Mouse (Mus musculus): ENCODE data around the gene Lrrc28. TPM values are rescaled to one million over a fixed set of nuclear protein-coding genes. Genes with fewer than 3 reads are reported as not detected.

The Lrrc28 gene
- polyA plus RNA-seq, 1 experiment from 2014 or later = 23.5 TPM

GRCm38 (mm10) chr7:67483698-67484097 lies 161.4 kb downstream of the Lrrc28 start:
- H3K4me2 ChIP-seq = no peak overlapping the region
- H3K4me1 ChIP-seq = peaks cover 28% of the 10 kb centered on the region
- no peaks in the 10 kb centered on the region for H3K27me3 ChIP-seq
- H3K27ac ChIP-seq = no peak overlapping the region
- no peak overlapping the region for H3K9ac ChIP-seq
- no peak for ATAC-seq (ENCODE audit: insufficient number of reproducible peaks, insufficient read depth, low FRiP score, low TSS enrichment, low read depth)
- H3K9me3 ChIP-seq = no peaks in the 10 kb centered on the region
- H3K36me3 ChIP-seq = no peaks in the 10 kb centered on the region
- H3K4me3 ChIP-seq = no peak overlapping the region
- WGBS = 86% methylated on average over 4 of the region's 4 CpGs

DNA sequence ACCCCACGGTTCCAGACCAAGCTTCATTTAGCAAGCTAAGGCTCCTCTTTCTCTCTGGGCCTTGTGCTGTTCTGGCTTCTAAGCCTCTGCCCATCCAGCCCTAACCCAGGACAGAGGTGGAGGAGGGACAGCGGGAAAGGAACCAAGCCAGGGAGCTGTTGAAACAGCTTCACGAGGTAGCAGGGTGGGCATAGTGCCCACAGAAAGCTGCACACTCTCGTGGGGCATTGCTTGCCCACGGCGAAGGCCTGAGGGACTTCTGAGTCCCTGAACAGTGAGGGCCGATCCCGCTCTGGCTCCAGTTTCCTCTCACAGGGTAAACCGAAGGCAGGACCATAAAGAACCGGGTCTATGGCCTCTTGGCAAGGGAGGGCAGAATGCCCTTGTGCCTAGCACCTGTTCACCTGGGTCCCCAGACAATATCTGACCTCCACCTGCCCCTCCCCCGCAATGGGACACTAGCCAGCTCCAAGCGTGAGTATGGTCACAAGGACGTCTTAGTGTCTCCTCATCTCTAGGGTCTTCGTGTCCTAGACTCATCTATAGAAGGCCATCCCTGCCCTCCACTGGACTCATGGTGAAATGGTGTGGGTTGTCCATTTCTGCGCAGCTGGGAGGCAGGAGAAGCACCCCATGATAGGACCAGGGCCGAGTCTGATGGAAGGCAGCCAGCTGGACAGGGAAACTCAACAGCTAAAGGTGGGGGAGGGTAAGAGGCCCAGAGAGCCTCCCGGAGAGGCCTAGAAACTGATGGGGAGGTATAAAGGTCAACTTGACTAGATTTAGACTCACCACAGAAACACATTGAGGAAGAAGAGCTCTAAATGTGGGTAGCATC lies 165.3 kb downstream of the Lrrc28 start:
- no peak for ATAC-seq (ENCODE audit: insufficient number of reproducible peaks, insufficient read depth, low FRiP score, low TSS enrichment, low read depth)
- WGBS = 82% methylated on average over 17 of the region's 17 CpGs
- H3K4me3 ChIP-seq = no peak overlapping the region
- no peaks in the 10 kb centered on the region for H3K27me3 ChIP-seq
- no peak overlapping the region for H3K9ac ChIP-seq
- H3K4me2 ChIP-seq = no peak overlapping the region
- no peak overlapping the region for H3K27ac ChIP-seq
- peaks cover 19% of the 10 kb centered on the region for H3K4me1 ChIP-seq
- H3K9me3 ChIP-seq = no peaks in the 10 kb centered on the region
- no peaks in the 10 kb centered on the region for H3K36me3 ChIP-seq

- H3K27ac ChIP-seq = no peak overlapping the region; the same call in 1 of the 2 replicates
- no peak overlapping the region for H3K4me2 ChIP-seq
- no peaks in the 10 kb centered on the region for H3K27me3 ChIP-seq
- no peaks in the 10 kb centered on the region for H3K9me3 ChIP-seq
- WGBS = 71% methylated on average over 5 of the region's 5 CpGs
- H3K4me1 ChIP-seq = peaks cover 19% of the 10 kb centered on the region
- no peak overlapping the region for H3K4me3 ChIP-seq
- H3K9ac ChIP-seq = no peak overlapping the region
- no peaks in the 10 kb centered on the region for H3K36me3 ChIP-seq
- no peak for ATAC-seq (ENCODE audit: insufficient number of reproducible peaks, insufficient read depth, low FRiP score, low TSS enrichment, low read depth)
Measured at GRCm38 (mm10) chr7:67479168-67479567, 165.9 kb downstream of the Lrrc28 start.

GRCm38 (mm10) chr7:67477996-67478395 lies 167.1 kb downstream of the Lrrc28 start:
- Histone ChIP-seq H3K9ac (no peak overlapping the region), H3K4me3 (no peak overlapping the region), H3K4me1 (peaks cover 19% of the 10 kb centered on the region), H3K9me3 (no peaks in the 10 kb centered on the region), H3K36me3 (no peaks in the 10 kb centered on the region), H3K27me3 (no peaks in the 10 kb centered on the region), H3K4me2 (no peak overlapping the region), H3K27ac (no peak overlapping the region)
- 29% methylated on average over 8 of the region's 10 CpGs for WGBS
- ATAC-seq (ENCODE audit: insufficient number of reproducible peaks, insufficient read depth, low FRiP score, low TSS enrichment, low read depth) = no peak

- H3K4me2 ChIP-seq = no peak overlapping the region
- no peaks in the 10 kb centered on the region for H3K27me3 ChIP-seq
- WGBS = 68% methylated on average over 11 of the region's 11 CpGs
- H3K4me1 ChIP-seq = peaks cover 8% of the 10 kb centered on the region; the same call in 1 of the 2 replicates
- H3K36me3 ChIP-seq = no peaks in the 10 kb centered on the region
- H3K9me3 ChIP-seq = no peaks in the 10 kb centered on the region
- no peak overlapping the region for H3K9ac ChIP-seq
- no peak overlapping the region for H3K27ac ChIP-seq
- no peak for ATAC-seq (ENCODE audit: insufficient number of reproducible peaks, insufficient read depth, low FRiP score, low TSS enrichment, low read depth)
- no peak overlapping the region for H3K4me3 ChIP-seq
Measured at GRCm38 (mm10) chr7:67471295-67471694, 173.8 kb downstream of the Lrrc28 start.

DNA sequence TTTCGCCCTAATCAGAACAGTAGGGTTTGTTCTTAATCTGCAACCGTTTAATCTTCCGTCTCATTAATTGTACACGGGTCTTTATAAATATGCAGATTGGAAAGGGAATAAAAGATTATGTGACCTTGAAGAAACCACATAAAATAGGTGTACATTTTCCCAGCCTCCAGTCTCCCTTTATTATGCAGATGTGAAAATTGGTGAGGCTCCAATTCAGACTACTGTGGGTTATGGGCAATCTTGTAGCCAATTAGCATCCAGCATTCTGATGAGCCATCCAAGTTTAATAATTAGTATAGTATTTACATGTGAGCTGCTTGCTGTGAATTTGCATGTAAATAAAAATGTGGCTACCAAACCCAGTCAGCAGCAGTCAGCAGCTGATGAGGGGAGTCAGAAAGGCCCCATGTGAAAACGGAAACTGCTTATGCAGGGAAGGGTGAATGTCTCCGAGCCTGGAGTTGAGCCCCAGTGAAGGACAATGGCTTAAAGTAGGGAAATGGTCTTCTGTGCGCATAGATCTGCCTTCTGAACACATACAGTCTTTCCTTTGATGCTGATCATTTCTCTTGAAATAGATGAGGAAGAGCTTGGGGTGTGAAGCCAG lies 176.2 kb downstream of the Lrrc28 start:
- Histone ChIP-seq H3K36me3 (no peaks in the 10 kb centered on the region), H3K9me3 (no peaks in the 10 kb centered on the region)
- WGBS = 73% methylated on average over 7 of the region's 7 CpGs

DNA sequence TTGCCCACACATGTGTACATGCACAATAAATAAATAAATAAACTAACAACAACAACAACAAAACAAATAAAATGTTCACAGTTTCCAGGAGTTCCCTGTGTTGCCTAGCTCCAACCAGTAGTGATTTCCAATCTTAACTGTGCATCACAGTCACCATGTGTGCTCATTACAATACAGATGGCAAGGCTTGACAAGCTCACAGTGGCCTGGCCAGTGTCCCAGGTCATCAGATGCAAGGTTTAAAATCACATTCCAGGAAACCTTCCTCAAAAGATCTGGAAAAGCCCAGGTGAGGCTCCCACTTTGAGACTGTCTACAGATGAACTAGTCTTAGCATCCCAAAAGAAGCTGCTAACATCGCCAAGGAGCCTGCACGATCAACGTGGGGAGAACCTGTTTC lies 176.9 kb downstream of the Lrrc28 start:
- no peaks in the 10 kb centered on the region for H3K27me3 ChIP-seq
- 93% methylated on average over 3 of the region's 3 CpGs for WGBS
- no peak overlapping the region for H3K27ac ChIP-seq
- H3K9ac ChIP-seq = no peak overlapping the region
- H3K4me2 ChIP-seq = no peak overlapping the region
- H3K36me3 ChIP-seq = no peaks in the 10 kb centered on the region
- H3K9me3 ChIP-seq = no peaks in the 10 kb centered on the region
- H3K4me3 ChIP-seq = no peak overlapping the region
- ATAC-seq (ENCODE audit: insufficient number of reproducible peaks, insufficient read depth, low FRiP score, low TSS enrichment, low read depth) = no peak
- peaks cover 10% of the 10 kb centered on the region; the same call in 1 of the 2 replicates for H3K4me1 ChIP-seq

More for the DNA sequence above, 176.2 kb downstream of the Lrrc28 start:
- ATAC-seq (ENCODE audit: insufficient number of reproducible peaks, insufficient read depth, low FRiP score, low TSS enrichment, low read depth) = no peak
- peaks cover 8% of the 10 kb centered on the region; the same call in 1 of the 2 replicates for H3K4me1 ChIP-seq
- H3K27me3 ChIP-seq = no peaks in the 10 kb centered on the region
- H3K4me2 ChIP-seq = no peak overlapping the region
- no peak overlapping the region for H3K27ac ChIP-seq
- H3K4me3 ChIP-seq = no peak overlapping the region
- no peak overlapping the region for H3K9ac ChIP-seq

- Histone ChIP-seq H3K4me1 (peaks cover 15% of the 10 kb centered on the region; the same call in 1 of the 2 replicates), H3K27ac (no peak overlapping the region), H3K27me3 (no peaks in the 10 kb centered on the region; the same call in 1 of the 2 replicates), H3K9me3 (no peaks in the 10 kb centered on the region), H3K36me3 (no peaks in the 10 kb centered on the region), H3K9ac (no peak overlapping the region), H3K4me3 (no peak overlapping the region), H3K4me2 (no peak overlapping the region)
- no peak for ATAC-seq (ENCODE audit: insufficient number of reproducible peaks, insufficient read depth, low FRiP score, low TSS enrichment, low read depth)
- 94% methylated on average over 2 of the region's 2 CpGs for WGBS
Measured at GRCm38 (mm10) chr7:67466322-67466721, 178.7 kb downstream of the Lrrc28 start.

DNA sequence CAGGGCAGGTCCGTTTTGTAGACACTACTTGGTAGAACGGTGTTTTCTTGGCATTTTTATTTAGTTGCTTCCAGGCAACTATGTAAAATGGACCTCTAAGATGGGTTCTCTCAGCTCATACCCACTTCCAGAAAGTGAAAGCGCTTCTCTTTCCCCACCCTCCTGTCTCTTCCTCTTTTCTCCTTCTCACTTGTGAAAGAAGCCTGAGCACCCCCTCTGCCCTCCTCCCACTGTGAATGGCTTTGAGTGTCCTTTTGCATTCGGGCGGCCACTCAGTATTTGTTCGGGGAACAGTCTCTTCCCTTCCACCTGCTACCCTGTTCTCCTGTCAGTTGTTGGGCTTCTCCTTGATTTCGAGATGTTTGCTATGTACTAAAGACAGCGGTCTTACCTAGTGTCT lies 180.4 kb downstream of the Lrrc28 start:
- Histone ChIP-seq H3K36me3 (no peaks in the 10 kb centered on the region), H3K9ac (no peak overlapping the region), H3K9me3 (no peaks in the 10 kb centered on the region), H3K4me2 (no peak overlapping the region), H3K4me1 (peaks cover 11% of the 10 kb centered on the region; the same call in 1 of the 2 replicates), H3K27ac (no peak overlapping the region), H3K4me3 (no peak overlapping the region), H3K27me3 (no peaks in the 10 kb centered on the region; the same call in 1 of the 2 replicates)
- 92% methylated on average over 8 of the region's 8 CpGs for WGBS
- no peak for ATAC-seq (ENCODE audit: insufficient number of reproducible peaks, insufficient read depth, low FRiP score, low TSS enrichment, low read depth)

- Histone ChIP-seq H3K27me3 (no peaks in the 10 kb centered on the region; the same call in 1 of the 2 replicates), H3K36me3 (no peaks in the 10 kb centered on the region)
- 36% methylated on average over 7 of the region's 7 CpGs for WGBS
Measured at GRCm38 (mm10) chr7:67463565-67463964, 181.5 kb downstream of the Lrrc28 start.

More at GRCm38 (mm10) chr7:67463565-67463964, 181.5 kb downstream of the Lrrc28 start:
- Histone ChIP-seq H3K4me2 (no peak overlapping the region), H3K4me1 (peaks cover 11% of the 10 kb centered on the region; the same call in 1 of the 2 replicates), H3K4me3 (no peak overlapping the region), H3K9me3 (no peaks in the 10 kb centered on the region), H3K9ac (no peak overlapping the region), H3K27ac (no peak overlapping the region)
- no peak for ATAC-seq (ENCODE audit: insufficient number of reproducible peaks, insufficient read depth, low FRiP score, low TSS enrichment, low read depth)

Data from embryonic facial prominence, embryonic 13.5 days (tissue).